Mouse (Mus musculus): ENCODE measurements around the gene Map3k20.

The Map3k20 gene

GRCm38 (mm10) chr2:72321591-72321990, 36.2 kb downstream of the Map3k20 start:
- DNase-seq (ENCODE audit: low read depth, low spot score): no peak

GRCm38 (mm10) chr2:72322681-72323353, 37.4 kb downstream of the Map3k20 start:
- no peak for DNase-seq (ENCODE audit: low read depth, low spot score)

DNA sequence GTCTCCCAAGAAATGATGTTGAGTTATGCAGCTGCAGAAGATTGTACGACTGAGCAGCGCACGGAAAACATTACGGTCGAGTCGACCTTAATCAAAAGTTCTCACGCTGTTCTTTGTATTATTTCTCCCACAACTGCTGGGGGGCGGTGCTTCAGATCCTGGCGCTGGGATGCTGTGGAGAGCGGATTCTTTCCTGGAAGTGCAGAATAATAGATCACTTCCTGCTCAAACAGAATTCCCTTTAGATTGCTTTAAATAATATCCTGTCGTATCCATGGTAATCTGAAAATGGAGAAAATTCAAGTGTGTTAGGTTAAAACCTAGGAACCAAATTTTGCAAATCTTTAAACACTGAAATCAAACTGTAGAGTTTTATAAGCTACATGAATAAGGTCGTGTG, 39.0 kb downstream of the Map3k20 start:
- DNase-seq (ENCODE audit: low read depth, low spot score): no peak

DNA sequence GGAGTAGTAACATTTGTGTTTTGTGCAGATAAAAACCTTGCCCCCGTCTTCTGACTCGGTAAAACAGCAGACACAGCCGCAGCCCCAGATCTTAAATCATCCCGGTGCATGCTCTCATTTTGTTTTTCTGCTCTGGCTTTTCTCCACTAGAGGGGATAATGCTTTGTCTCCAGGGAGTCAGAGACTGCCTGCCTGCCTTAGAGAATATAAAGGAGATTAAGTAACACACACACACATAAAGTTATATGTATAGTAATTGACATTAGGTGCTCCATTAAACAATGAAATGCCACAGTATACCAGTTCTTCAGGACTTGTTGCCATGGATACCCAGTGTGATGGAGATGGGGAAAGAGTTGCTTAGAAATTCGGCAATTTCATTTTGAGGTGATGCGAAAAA, 41.1 kb downstream of the Map3k20 start:
- DNase-seq (ENCODE audit: low read depth, low spot score): no peak

- no peak for DNase-seq (ENCODE audit: low read depth, low spot score)
These were observed 43.0 kb downstream of the Map3k20 start for GRCm38 (mm10) chr2:72328435-72328834.

GRCm38 (mm10) chr2:72330955-72331481, 45.6 kb downstream of the Map3k20 start:
- DNase-seq (ENCODE audit: low read depth, low spot score): no peak

DNA sequence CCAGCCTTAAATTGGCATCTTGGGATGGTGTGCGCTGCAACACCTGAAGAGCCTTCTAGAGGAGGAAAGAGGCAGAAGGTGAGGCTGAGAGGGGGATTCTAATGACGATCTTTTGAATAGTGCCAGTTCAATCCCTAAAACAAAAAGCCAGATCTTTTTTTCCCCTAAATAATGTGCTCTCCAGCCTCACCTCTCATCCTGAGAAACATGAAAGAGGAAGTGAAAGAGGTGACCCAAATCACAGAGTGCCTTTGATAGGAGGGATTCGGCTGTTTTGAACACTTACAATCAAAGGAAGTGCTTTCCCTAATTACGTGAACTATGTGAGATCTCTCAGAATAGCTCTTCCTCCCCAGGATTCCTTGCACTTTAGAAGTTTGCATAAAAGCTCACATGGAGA, 46.6 kb downstream of the Map3k20 start:
- DNase-seq (ENCODE audit: low read depth, low spot score): no peak

GRCm38 (mm10) chr2:72333210-72333609, 47.8 kb downstream of the Map3k20 start:
- no peak for DNase-seq (ENCODE audit: low read depth, low spot score)

DNA sequence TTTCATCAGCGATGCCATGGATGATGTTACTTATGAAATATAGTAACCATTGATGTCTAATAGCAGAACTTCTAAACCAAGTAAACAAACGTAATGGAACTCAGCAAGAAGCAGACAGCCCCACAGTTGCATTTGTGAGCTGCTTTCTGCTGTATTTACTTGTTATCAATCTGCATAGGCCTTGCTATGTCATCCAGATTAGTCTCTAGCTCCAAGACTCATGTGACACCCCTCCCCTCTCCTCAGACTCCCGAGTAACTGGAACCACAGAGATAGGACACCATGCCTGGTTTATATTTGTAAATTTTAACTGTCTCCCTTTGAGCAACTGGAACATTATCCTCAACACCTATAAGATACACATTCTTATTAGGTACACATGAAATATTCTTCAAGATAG, 51.4 kb downstream of the Map3k20 start:
- no peak for DNase-seq (ENCODE audit: low read depth, low spot score)

DNA sequence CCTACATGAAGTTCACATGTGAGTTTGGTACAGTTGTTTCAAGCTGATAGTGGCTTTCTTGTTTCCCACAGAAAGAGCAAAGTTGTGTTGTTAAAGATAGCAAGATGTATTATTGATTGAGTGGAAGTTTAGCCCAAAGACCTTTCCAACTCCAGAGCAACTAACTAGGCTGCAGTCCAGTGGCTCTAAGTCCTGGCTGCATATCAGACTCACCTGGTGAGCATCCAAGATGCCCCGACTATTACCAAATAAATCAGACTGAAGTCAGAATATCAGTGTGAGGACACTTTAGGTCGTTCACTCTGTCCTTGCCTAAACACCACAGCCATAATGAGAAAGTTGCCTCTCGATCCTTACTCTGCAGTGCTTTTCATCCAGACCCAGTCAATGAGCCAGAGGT, 59.8 kb downstream of the Map3k20 start:
- no peak for DNase-seq (ENCODE audit: low read depth, low spot score)

DNA sequence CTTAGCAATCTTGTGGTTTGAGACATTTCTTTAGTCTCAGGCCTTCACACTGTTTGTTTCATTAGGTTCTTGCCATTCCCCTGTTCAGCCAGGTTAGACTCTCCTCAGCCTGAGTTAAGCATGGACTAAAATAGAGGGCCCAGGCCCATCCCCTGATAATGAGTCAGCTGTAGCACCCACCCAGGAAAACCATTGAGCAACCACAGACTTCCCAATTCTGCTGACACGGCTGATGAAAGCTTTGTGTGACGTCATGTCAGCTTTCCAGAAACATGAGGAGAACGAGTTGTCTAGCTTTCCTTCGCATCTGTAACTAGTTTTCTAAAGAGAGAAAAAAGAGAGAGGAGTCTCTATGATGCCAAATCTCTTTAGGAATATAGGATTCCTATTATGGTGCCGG, 65.9 kb downstream of the Map3k20 start:
- no peak for DNase-seq (ENCODE audit: low read depth, low spot score)

GRCm38 (mm10) chr2:72351776-72352175, 66.3 kb downstream of the Map3k20 start:
- no peak for DNase-seq (ENCODE audit: low read depth, low spot score)

DNA sequence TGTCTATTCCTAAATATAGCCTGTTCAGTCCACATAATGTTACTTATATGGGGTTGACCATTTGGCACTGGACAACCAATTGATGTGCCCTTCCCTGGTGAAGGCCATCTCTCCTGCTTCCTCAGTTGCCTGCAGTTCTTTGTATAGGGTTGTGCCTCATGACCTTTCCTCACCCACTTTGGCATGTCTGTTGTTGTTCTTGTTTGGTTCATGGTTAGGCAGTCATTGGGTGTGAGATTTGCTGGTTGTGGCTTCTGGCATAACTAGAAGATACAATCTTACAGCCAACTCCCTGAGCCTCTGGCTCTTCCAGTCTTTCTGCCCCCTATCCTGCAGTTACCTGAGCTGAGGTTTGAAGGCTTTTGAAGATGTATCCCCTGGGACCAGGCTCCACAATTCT, 67.3 kb downstream of the Map3k20 start:
- DNase-seq (ENCODE audit: low read depth, low spot score): no peak

DNA sequence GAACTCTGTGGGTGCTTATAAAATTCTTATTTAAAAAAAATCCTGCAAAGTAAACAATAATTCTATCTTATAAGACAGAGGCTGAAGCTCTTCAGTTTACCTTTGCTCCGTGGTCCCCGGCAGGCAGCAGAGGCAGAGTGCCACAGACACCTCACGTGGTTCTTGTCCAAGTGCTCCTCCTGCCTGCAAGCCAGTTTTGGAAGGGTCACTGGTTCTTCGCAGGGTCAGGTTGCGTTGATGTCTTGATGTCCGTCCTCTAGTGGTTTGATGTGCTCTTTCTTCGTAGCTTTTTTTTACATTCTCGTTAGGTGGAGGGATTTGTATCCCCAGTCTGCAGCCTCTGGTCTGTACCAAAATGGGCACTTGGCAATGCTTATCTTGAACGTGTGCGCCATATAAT, 71.0 kb downstream of the Map3k20 start:
- DNase-seq (ENCODE audit: low read depth, low spot score): no peak

- no peak for DNase-seq (ENCODE audit: low read depth, low spot score)
These were observed 76.1 kb downstream of the Map3k20 start for GRCm38 (mm10) chr2:72361572-72361971.

DNA sequence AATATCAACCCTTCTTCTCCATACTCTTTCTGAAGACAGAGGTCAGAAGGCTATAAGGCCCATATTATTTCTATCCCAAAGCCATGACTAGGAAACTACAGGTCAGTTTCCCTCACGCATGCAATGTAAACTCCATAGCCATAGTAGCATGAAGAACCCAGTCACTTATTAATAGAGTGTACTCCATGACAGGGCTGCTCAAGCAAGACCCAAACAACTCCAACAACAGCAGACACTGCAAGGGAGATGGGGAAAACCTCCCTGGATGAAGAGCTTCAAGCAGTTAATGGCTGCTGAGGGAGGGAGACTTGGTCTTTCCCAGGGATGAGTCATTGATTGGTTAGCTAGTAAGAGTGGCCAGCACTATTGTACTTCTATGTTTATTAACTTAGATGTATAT, 78.0 kb downstream of the Map3k20 start:
- DNase-seq (ENCODE audit: low read depth, low spot score): no peak

DNA sequence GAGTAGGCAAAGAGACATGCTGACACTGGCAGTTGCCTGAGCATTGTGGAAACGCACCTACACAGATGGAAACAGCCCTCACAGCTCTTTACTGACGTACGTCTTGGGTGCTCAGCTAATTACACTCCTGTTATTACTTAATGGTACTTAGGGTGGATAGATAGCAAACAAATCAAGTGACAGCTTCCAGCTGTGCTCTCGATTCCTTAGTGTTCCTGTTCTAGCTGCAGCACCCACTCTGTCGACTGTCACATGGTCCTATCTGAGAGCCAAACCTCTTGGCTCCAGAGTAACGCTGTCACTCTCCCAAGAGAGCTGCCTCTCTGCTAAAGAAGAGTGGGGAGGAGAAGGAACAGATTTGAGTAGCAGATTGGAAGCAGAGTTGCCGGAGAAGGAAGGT, 80.5 kb downstream of the Map3k20 start:
- DNase-seq (ENCODE audit: low read depth, low spot score): no peak

GRCm38 (mm10) chr2:72366503-72366902, 81.1 kb downstream of the Map3k20 start:
- DNase-seq (ENCODE audit: low read depth, low spot score): no peak

- DNase-seq (ENCODE audit: low read depth, low spot score): no peak
These were observed 82.4 kb downstream of the Map3k20 start for GRCm38 (mm10) chr2:72367850-72368249.

DNA sequence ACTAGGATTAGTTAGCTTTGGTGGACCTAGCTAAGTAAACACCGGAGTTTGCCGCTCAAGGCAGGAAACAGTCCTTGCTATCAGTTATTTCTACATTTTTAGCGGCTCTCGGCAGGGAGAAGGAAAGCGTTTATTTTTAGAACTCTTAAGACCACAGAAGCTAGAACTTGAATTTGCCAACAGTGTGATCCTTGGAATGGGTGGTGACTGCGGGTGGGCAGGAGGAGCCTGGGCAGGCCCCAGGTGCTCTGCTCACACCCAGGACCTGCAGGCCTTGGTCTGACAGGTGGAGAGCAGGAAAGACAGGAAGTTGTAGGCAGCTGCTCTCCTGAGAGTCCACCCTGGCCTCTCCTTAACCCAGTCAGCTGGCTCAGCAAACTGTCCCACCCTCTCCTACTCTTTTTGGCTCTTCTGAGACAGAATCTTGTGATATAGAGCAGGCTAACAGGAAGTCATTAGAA, 83.7 kb downstream of the Map3k20 start:
- DNase-seq (ENCODE audit: low read depth, low spot score): no peak

GRCm38 (mm10) chr2:72372136-72372535, 86.7 kb downstream of the Map3k20 start:
- DNase-seq (ENCODE audit: low read depth, low spot score): no peak

GRCm38 (mm10) chr2:72374076-72374475, 88.6 kb downstream of the Map3k20 start:
- no peak for DNase-seq (ENCODE audit: low read depth, low spot score)

GRCm38 (mm10) chr2:72375877-72376276, 90.4 kb downstream of the Map3k20 start:
- no peak for DNase-seq (ENCODE audit: low read depth, low spot score)

DNA sequence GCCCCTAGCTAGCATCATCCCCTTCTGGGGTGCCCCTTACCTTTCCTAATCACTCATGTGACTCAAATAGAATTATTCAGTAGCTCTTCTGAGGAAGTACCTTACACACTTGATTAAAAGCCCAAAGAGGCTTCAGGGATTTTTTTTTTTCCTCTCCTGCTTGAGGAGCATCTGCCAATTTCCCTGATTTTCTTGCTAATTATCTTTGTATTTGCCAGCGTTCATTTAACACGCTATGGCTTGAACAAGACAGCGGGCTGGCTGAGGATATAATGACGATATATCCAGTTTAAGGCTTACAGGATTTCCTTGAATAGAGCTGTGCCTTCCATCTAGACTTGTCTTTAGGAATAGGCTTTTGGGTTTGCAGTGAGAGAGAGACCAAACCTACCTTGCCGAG, 91.5 kb downstream of the Map3k20 start:
- no peak for DNase-seq (ENCODE audit: low read depth, low spot score)

Measured in WW6 (cell line).